ENCODE assay signal across 8 mouse cellular contexts in genomic region chr6:115361606-115362462, GRCm38 (mm10). TPM values are rescaled to one million over a fixed set of nuclear protein-coding genes. Genes with fewer than 3 reads are reported as not detected.
DNase-seq lines count a peak whose midpoint lies in the region; ATAC-seq and TF ChIP-seq lines count a peak whose summit lies in the region.

No protein-coding gene starts in this region.

- H3K4me3 ChIP-seq in cortical plate, adult 2 months (ENCODE audit: insufficient read depth, low read length): peak overlapping the region; percentile 96
- H3K4me3 ChIP-seq in hindbrain, embryonic 16.5 days (ENCODE audit: low read length): peak overlapping the region; percentile 67
- peak overlapping the region; percentile 52 for H3K4me3 ChIP-seq in limb, embryonic 15.5 days
- peak overlapping the region; percentile 55 for H3K4me3 ChIP-seq in midbrain, embryonic 11.5 days (ENCODE audit: low read depth, low read length)
- H3K4me3 ChIP-seq in stomach, embryonic 14.5 days (ENCODE audit: low read depth, low read length): peak overlapping the region; percentile 53

- H3K9ac ChIP-seq in hindbrain, embryonic 16.5 days (ENCODE audit: low read depth, low read length): peak overlapping the region; percentile 72
- H3K9ac ChIP-seq in limb, embryonic 15.5 days: peak overlapping the region; percentile 37; the same call in 1 of the 2 replicates
- H3K9ac ChIP-seq in midbrain, embryonic 11.5 days (ENCODE audit: low read length): peak overlapping the region; percentile 51
- peak overlapping the region; percentile 45 for H3K9ac ChIP-seq in stomach, embryonic 14.5 days (replicated peaks; ENCODE audit: low read depth, low read length)

- peak; percentile 68 for ATAC-seq in hindbrain, embryonic 16.5 days
- 0 out of 2 replicates have a peak, but pooled peaks have one; percentile 58 for ATAC-seq in limb, embryonic 15.5 days (ENCODE audit: insufficient number of reproducible peaks, low FRiP score, low TSS enrichment, low read depth)
- peak; percentile 73 for ATAC-seq in midbrain, embryonic 11.5 days (ENCODE audit: low FRiP score)
- ATAC-seq in stomach, embryonic 14.5 days (ENCODE audit: insufficient number of reproducible peaks, insufficient read depth, low FRiP score, low read depth): peak; percentile 70
- no peak for ATAC-seq in inflammation-experienced regulatory T-cells, adult 6 months

- peak overlapping the region; percentile 100 for H3K4me2 ChIP-seq in hindbrain, embryonic 16.5 days (ENCODE audit: low read length)
- peak overlapping the region; percentile 96 for H3K4me2 ChIP-seq in limb, embryonic 15.5 days
- peak overlapping the region; percentile 97 for H3K4me2 ChIP-seq in midbrain, embryonic 11.5 days
- peak overlapping the region; percentile 98 for H3K4me2 ChIP-seq in stomach, embryonic 14.5 days (replicated peaks; ENCODE audit: low read depth, low read length)

- 2% methylated on average over 48 of the region's 48 CpGs for WGBS in hindbrain, embryonic 16.5 days
- WGBS in limb, embryonic 15.5 days: 1% methylated on average over 48 of the region's 48 CpGs
- WGBS in midbrain, embryonic 11.5 days: under 1% methylated on average over 47 of the region's 48 CpGs
- 3% methylated on average over 48 of the region's 48 CpGs for WGBS in stomach, embryonic 14.5 days

- no peaks in the 10 kb centered on the region for H3K36me3 ChIP-seq in hindbrain, embryonic 16.5 days (ENCODE audit: control insufficient read depth, insufficient read depth, low read length)
- H3K36me3 ChIP-seq in limb, embryonic 15.5 days: no peaks in the 10 kb centered on the region
- no peaks in the 10 kb centered on the region for H3K36me3 ChIP-seq in midbrain, embryonic 11.5 days (ENCODE audit: control insufficient read depth, insufficient read depth, low read length)
- H3K36me3 ChIP-seq in stomach, embryonic 14.5 days (ENCODE audit: control insufficient read depth, insufficient read depth, low read length): no peaks in the 10 kb centered on the region

- DNase-seq in adrenal gland, postnatal 25 days: peak; percentile 24
- peak; percentile 24 for DNase-seq in gastrocnemius, postnatal 25 days
- peak; percentile 87 for DNase-seq in midbrain, embryonic 11.5 days (ENCODE audit: low spot score, missing footprints)

- no peaks in the 10 kb centered on the region for H3K4me1 ChIP-seq in cortical plate, adult 2 months (ENCODE audit: control insufficient read depth, insufficient read depth, low read length)
- H3K4me1 ChIP-seq in hindbrain, embryonic 16.5 days (ENCODE audit: control insufficient read depth, insufficient read depth, low read depth, low read length): peaks cover 7% of the 10 kb centered on the region
- H3K4me1 ChIP-seq in limb, embryonic 15.5 days: peaks cover 16% of the 10 kb centered on the region
- peaks cover 4% of the 10 kb centered on the region for H3K4me1 ChIP-seq in midbrain, embryonic 11.5 days (ENCODE audit: control insufficient read depth, insufficient read depth, low read length)
- H3K4me1 ChIP-seq in stomach, embryonic 14.5 days (ENCODE audit: control insufficient read depth, insufficient read depth, low read length): no peaks in the 10 kb centered on the region

- H3K9me3 ChIP-seq in hindbrain, embryonic 16.5 days (ENCODE audit: control insufficient read depth, low read length): no peaks in the 10 kb centered on the region; the same call in 1 of the 2 replicates
- H3K9me3 ChIP-seq in limb, embryonic 15.5 days: no peaks in the 10 kb centered on the region
- peaks cover 4% of the 10 kb centered on the region; the same call in 1 of the 2 replicates for H3K9me3 ChIP-seq in midbrain, embryonic 11.5 days (ENCODE audit: control insufficient read depth, low read length)
- peaks cover 6% of the 10 kb centered on the region; the same call in 1 of the 2 replicates for H3K9me3 ChIP-seq in stomach, embryonic 14.5 days (ENCODE audit: control insufficient read depth, low read depth, low read length)

- TF ChIP-seq POLR2A in cortical plate, adult 2 months (IDR thresholded peaks at IDR 0.05; ENCODE audit: extremely low read depth, insufficient read depth, low read length): no peak

- no peak for TF ChIP-seq CTCF in cortical plate, adult 2 months (IDR thresholded peaks at IDR 0.05; ENCODE audit: extremely low read depth, insufficient read depth, low read length)

- peak overlapping the region; percentile 32; the same call in 1 of the 2 replicates for H3K27ac ChIP-seq in cortical plate, adult 2 months (ENCODE audit: insufficient read depth, low read length)
- no peak overlapping the region for H3K27ac ChIP-seq in hindbrain, embryonic 16.5 days (ENCODE audit: low read depth, low read length)
- H3K27ac ChIP-seq in limb, embryonic 15.5 days: no peak overlapping the region
- no peak overlapping the region for H3K27ac ChIP-seq in midbrain, embryonic 11.5 days (ENCODE audit: low read depth, low read length)
- H3K27ac ChIP-seq in stomach, embryonic 14.5 days (ENCODE audit: low read length): no peak overlapping the region

- peaks cover 6% of the 10 kb centered on the region; the same call in 1 of the 2 replicates for H3K27me3 ChIP-seq in hindbrain, embryonic 16.5 days (replicated peaks; ENCODE audit: control insufficient read depth, insufficient read depth, low read length)
- H3K27me3 ChIP-seq in limb, embryonic 15.5 days: peaks cover 26% of the 10 kb centered on the region
- H3K27me3 ChIP-seq in midbrain, embryonic 11.5 days (ENCODE audit: control insufficient read depth, insufficient read depth, low read length): peaks cover 25% of the 10 kb centered on the region
- no peaks in the 10 kb centered on the region for H3K27me3 ChIP-seq in stomach, embryonic 14.5 days (ENCODE audit: control insufficient read depth, insufficient read depth, low read length)

RNA-seq across cellular contexts. Expression of gene Pparg, which starts 1.1 kb away (rescaled TPM):
- 37.1 and 50.3 TPM in 2 replicates for total RNA-seq in adrenal gland, postnatal 25 days (2021)
- 9.0 and 10.0 TPM in 2 replicates for polyA plus RNA-seq in cortical plate, adult 2 months (2012; rRNA removed)
- total RNA-seq in gastrocnemius, postnatal 25 days (2021): 1 to 10 TPM; 1.8 to 9.2 TPM
- polyA plus RNA-seq in hindbrain, embryonic 16.5 days (2015; fragmentation: Nextera tagmentation; extraction: Ambion mirVana): 0.41 and 0.55 TPM in 2 replicates
- polyA plus RNA-seq in limb, embryonic 15.5 days (2015; fragmentation: Nextera tagmentation; extraction: Ambion mirVana): 3.6 and 4.9 TPM in 2 replicates
- polyA plus RNA-seq in midbrain, embryonic 11.5 days (2014; fragmentation: Nextera tagmentation; extraction: Ambion mirVana): 0.22 and 0.29 TPM in 2 replicates
- 11.7 and 12.7 TPM in 2 replicates for polyA plus RNA-seq in stomach, embryonic 14.5 days (2014; fragmentation: Nextera tagmentation; extraction: Ambion mirVana)
- polyA plus RNA-seq in inflammation-experienced regulatory T-cells, adult 6 months (2017; shearing (Covaris generic)): under 1 TPM; 0.43 to 0.99 (median 0.54) TPM

Comparison
In these comparisons a context has a peak if more than half of its experiments do, and no peak if none do; other contexts are left out.
1. DNase-seq: peak in every context shown above with its lines; median percentile 87 in midbrain, embryonic 11.5 days; 24 in adrenal gland, postnatal 25 days; 24 in gastrocnemius, postnatal 25 days.